Mouse (Mus musculus): ENCODE results near the gene Stk24. TPM values are rescaled to one million over a fixed set of nuclear protein-coding genes. Genes with fewer than 3 reads are reported as not detected.

Gene Stk24
- total RNA-seq, 2 experiments from 2014 or later: 73.4 to 97.1 TPM

- ATAC-seq (replicated peaks; ENCODE audit: poor library complexity): no peak
These were observed 103.8 kb downstream of the Stk24 start for GRCm38 (mm10) chr14:121276016-121276415.

DNA sequence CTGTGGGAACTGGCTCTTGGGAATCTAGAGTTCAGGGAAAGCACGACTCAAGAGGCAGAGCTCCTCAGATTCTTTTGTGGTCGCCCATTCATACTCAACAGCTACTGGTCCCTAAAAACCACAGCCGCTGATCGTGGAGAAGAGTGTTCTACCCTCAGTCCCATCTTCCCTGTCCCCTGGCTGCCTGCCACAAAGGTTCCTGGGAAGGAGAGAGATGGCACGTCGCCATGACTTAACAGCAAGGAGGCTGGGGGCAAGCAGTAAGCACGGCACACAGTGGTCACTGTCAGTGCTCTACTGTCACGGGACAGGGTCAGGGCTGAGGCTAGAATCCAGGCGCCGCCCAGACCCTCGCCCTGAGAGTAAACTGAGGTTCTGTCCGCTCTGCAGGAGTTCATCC is 104.8 kb downstream of the Stk24 start:
- no peak for ATAC-seq (replicated peaks; ENCODE audit: poor library complexity)

DNA sequence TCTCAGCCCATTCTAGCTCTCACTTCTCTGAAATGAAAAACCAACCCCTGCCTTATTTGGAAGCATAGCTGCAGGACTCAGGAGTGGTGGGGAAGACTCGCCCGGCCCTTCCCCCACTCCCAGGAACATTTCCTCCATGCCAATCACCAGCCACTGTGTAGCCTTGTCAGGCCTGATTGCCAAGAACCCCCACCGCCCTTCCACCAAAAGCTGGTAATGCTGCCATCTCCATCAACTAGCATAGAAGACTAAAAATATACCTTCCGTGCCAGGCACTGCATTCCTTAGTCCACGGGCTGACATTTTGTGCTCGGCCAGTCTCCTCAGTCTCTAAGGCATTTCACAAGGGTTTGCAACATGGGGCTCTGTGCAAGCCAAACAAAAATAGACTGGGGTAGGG is 109.3 kb downstream of the Stk24 start:
- ATAC-seq (replicated peaks; ENCODE audit: poor library complexity): no peak

GRCm38 (mm10) chr14:121267801-121268200 is 112.0 kb downstream of the Stk24 start:
- ATAC-seq (replicated peaks; ENCODE audit: poor library complexity): no peak

- ATAC-seq (replicated peaks; ENCODE audit: poor library complexity): no peak
These were observed 115.4 kb downstream of the Stk24 start for GRCm38 (mm10) chr14:121264453-121264852.

- no peak for ATAC-seq (replicated peaks; ENCODE audit: poor library complexity)
These were observed 115.9 kb downstream of the Stk24 start for GRCm38 (mm10) chr14:121263912-121264311.

DNA sequence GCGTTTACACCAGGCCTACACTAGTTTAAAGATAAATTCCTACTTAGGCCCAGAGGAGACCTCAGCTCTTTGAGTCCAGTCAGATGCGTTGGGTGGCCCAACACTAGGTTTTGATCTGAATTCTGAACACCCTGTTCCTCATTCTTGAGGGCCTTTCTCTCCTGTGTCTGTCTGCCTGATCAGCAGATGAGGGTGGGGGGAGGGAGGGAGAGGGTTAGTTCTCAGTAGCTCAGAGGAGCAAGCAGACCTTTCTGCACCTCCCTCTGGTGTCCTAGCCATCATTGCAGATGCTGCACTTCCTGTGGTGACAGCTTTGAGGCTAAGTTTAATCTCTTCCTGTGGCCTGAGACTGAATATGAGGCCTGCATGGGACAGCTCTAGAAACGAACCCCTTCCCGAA is 117.2 kb downstream of the Stk24 start:
- peak; percentile 41 for ATAC-seq (replicated peaks; ENCODE audit: poor library complexity)

DNA sequence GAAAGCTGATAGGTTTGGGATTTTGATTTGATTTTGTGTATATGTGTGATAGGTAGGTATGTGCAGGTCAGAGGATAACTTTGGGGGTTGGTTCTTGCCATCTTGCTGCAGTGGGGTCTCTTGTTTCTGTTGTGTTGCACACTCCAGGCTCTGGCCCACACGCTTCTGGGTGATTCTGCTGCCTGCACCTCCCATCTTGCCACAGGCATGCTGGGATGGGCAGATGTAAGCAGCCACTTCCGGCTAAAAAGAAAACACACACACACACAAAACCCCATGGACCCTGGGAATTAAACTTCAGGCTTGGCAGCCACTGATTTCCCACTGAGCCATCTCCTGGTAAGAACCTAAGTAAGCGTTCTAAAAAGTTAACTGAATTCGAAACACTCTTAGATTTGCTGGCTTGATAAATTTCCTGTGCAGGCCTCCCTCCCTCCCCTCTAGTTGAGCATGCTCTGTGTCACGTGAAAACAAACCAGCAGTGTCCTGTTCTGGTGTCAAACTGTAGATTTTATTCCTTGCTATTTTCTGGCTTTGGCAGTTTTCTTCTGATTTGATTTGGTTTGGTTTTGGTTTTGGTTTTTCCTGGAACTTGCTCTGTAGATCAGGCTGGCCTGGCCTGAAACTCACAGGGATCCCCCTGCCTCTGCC is 118.5 kb downstream of the Stk24 start:
- no peak for ATAC-seq (replicated peaks; ENCODE audit: poor library complexity)

DNA sequence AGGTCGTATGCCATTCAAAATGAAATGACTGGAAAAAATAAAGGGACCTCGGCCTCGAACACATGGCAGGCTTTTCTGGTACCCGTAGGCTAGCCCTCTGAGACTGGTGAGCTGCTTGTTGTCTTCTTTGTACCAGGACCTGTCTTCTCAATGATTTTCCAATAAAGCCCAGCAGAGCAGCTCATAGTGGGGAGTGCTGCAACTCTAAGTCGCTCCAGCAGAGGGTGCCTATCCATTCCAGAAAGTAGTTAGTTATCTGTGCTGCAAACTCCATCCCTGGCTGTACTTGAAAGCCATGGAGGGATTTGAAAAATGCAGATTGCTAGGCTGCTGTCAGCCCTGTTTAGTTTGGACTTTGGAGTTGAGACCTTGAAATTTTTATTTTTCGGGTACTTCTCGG is 120.0 kb downstream of the Stk24 start:
- ATAC-seq (replicated peaks; ENCODE audit: poor library complexity): peak; percentile 56

DNA sequence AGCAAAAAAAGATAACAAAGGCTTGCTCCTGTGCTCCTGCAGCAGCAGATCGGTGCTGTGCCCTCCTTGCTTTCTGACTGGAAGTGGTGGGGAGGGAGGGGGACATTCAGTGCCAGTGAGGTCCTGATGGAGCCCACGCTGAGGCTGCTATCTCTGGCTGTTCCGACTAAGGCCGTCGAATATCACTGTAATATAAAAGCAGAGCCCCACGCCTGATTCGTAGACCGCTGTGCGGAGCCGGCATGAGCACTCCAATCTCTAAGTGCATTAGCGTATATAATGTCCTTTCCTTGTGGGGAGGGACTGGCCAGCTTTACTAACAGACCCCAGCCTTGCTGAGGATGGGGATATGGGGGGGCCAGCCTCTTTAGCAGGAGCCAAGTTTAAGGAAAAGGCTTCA is 120.5 kb downstream of the Stk24 start:
- no peak for ATAC-seq (replicated peaks; ENCODE audit: poor library complexity)

DNA sequence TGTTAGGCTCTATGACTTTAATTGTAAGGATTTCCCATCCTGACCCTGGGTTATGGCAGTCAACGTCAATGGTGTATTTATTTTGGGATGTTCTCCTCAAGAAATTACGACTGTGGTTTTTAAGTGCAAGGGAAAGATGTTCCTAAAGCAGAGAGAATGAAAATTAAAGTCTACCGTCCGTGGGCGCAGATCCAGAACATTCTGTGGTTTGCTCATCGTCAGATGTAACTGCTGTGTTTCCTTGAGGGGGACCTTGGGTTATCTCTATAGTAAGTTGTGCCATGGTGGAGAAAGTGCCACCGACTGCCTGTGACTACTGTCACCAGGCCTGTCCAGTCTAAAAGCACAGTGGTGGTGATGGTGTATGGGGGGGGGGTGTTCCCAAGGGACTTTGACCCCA is 122.9 kb downstream of the Stk24 start:
- ATAC-seq (replicated peaks; ENCODE audit: poor library complexity): no peak

- peak; percentile 54 for ATAC-seq (replicated peaks; ENCODE audit: poor library complexity)
These were observed 124.3 kb downstream of the Stk24 start for GRCm38 (mm10) chr14:121255469-121255868.

DNA sequence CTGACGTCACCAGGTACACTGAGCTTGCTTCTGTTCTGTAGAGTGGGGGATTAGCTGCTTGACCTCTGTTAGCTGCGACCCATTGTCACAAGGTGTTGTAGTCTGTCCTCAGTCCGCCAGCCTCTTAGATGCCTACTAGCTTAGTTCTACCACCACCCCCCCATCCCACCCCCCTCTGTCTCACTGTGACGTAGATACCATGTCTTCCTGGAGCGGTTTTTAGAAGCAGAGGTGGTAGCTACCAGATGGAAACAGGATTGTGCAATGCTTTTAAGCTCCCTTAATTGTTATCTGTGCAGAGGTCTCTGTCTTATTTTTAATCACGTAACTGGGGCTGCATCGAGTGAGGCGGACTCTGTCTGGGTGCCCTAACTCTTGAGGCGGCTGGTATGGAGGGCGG is 124.9 kb downstream of the Stk24 start:
- peak; percentile 5; the same call in 1 of the 2 replicates for ATAC-seq (replicated peaks; ENCODE audit: poor library complexity)

- ATAC-seq (replicated peaks; ENCODE audit: poor library complexity): no peak; the same call in 1 of the 2 replicates
These were observed 127.3 kb downstream of the Stk24 start for GRCm38 (mm10) chr14:121252542-121252941.

DNA sequence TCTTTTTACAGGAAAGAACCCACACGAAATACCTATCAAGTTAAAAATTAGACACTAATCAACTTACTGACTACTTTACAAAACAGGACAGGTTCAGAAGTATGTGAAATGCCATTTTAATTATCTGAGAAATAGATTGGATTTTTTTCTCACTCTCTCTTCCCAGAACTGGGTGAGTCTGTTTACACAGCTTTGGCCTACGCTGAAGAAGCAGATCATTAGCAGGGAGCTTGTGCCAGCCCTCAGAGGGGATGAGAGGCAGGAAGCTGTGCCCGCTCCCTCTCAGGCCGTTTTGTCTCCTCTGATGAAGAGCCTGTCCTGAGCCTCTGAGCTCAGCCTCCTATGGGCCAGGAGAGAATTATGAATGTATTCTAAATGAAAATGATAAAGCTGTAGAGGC is 128.1 kb downstream of the Stk24 start:
- ATAC-seq (replicated peaks; ENCODE audit: poor library complexity): no peak

GRCm38 (mm10) chr14:121251099-121251498 is 128.7 kb downstream of the Stk24 start:
- no peak for ATAC-seq (replicated peaks; ENCODE audit: poor library complexity)

- ATAC-seq (replicated peaks; ENCODE audit: poor library complexity): no peak
These were observed 131.5 kb downstream of the Stk24 start for GRCm38 (mm10) chr14:121248346-121248745.

DNA sequence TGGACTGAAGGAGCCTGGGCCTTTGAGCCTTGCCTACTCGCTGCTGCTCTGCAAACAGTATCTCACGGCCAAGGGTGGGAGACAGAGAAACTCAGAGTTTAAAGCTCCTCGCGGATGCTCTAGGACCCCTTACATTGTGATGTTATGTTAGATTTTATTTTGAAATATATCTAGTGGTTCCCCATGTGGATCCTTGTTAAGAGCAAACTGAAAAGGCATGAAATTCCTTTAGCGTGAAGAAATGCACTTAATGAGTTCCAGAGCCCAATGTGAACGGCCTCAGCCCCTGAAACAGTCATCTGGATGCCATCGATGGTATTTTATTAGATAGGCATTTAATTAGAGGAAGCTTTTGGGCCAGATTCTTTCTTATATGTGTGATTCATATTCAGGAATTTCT is 132.5 kb downstream of the Stk24 start:
- no peak for ATAC-seq (replicated peaks; ENCODE audit: poor library complexity)

GRCm38 (mm10) chr14:121246048-121246731 is 133.6 kb downstream of the Stk24 start:
- no peak for ATAC-seq (replicated peaks; ENCODE audit: poor library complexity)

- ATAC-seq (replicated peaks; ENCODE audit: poor library complexity): no peak
These were observed 135.7 kb downstream of the Stk24 start for GRCm38 (mm10) chr14:121244104-121244503.

- ATAC-seq (replicated peaks; ENCODE audit: poor library complexity): no peak
These were observed 140.4 kb downstream of the Stk24 start for GRCm38 (mm10) chr14:121239386-121239785.

DNA sequence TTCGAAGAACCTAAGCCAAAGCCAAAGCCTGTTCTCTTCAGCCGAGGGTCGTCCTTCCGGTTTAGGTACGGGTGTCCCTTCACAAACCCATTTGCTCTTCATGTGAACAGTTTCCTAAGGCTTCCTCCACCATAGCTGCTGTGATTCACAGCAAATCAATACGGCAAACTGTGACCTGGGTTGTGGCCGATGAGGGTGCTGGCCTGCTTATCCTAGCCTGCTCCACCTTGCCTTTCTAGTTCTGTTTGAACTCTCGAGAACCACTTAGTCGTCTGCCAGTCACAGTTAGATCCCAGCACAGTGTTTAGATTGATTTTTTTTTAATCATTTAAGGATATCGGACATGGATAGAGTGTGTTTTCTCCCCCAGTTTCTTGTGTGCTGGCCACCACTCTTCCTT is 141.1 kb downstream of the Stk24 start:
- ATAC-seq (replicated peaks; ENCODE audit: poor library complexity): no peak

DNA sequence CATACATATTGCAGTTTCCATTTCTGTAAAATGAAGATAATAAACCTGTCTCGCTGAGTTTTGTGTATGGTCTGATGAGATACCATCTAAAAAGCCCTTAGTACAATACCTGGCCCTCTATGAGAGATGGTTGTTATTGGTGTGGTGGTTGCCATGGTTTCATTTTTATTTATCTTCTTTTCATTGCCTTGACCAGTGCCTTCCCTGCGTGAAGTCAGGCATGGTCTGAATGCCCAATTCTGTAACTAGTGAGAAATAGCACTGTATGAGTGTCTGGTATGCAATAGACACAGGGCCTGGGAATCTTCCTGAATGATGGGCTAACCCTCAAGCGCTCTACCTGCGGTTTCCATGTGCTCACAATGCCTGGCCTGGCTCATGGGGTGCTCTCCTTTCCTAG is 143.1 kb downstream of the Stk24 start:
- no peak for ATAC-seq (replicated peaks; ENCODE audit: poor library complexity)
